Mouse (Mus musculus): ENCODE measurements around the gene Mmaa. TPM values are rescaled to one million over a fixed set of nuclear protein-coding genes. Genes with fewer than 3 reads are reported as not detected.
A peak's percentile ranks its signal among the peaks of the same experiment; 100 is the strongest.

Gene Mmaa
- total RNA-seq (2021), result 10 to 100 TPM; 44.0 to 45.9 TPM
- 15.3 and 28.0 TPM in 2 replicates for polyA plus RNA-seq (2012; rRNA removed)
- long read RNA-seq, full-length matches to known transcripts, result 13 of 83 reads
- long read RNA-seq, partial matches to known transcripts, result 49 of 83 reads
- long read RNA-seq, other reads (novel, unspliced or antisense), result 21 of 83 reads

- Histone ChIP-seq H3K36me3 (ENCODE audit: control insufficient read depth, insufficient read depth, low read length) (peaks cover 5% of the 10 kb centered on the region; the same call in 1 of the 2 replicates), H3K27ac (peak within 1 kb of the TSS; percentile 89), H3K79me2 (replicated peaks; ENCODE audit: control insufficient read depth, insufficient read depth, low read length) (peaks cover 1% of the 10 kb centered on the region; the same call in 1 of the 2 replicates), H3K27me3 (ENCODE audit: control insufficient read depth, insufficient read depth, low read length) (no peaks in the 10 kb centered on the region), H3K9ac (ENCODE audit: low read depth, low read length) (peak within 1 kb of the TSS; percentile 90), H3K4me1 (ENCODE audit: control insufficient read depth, insufficient read depth, low read length) (peaks cover 6% of the 10 kb centered on the region), H3K4me3 (peak within 1 kb of the TSS; percentile 84)
- peak; percentile 98 to 100 for DNase-seq
- peak; percentile 85 for TF ChIP-seq POLR2A (IDR thresholded peaks at IDR 0.05; ENCODE audit: insufficient read depth, low read depth, low read length)
- TF ChIP-seq CTCF (IDR thresholded peaks at IDR 0.05), result peak; percentile 83
- 0 out of 2 replicates have a peak, but pooled peaks have one; percentile 19 for TF ChIP-seq EP300 (IDR thresholded peaks at IDR 0.05; ENCODE audit: insufficient read depth, low read depth, low read length)
- WGBS, result under 1% methylated on average over 72 of the region's 74 CpGs
- intact Hi-C loops (cut with DNase I), result loop anchor here (1.0 to 10.0 kb wide), 8 partner anchors 48 to 473 kb away; partner anchors contain the start of genes Abce1, Anapc10, Lsm6 and Otud4
These were observed at the start of gene Mmaa for GRCm38 (mm10) chr8:79294610-79295275. Mmaa (minus strand) TSS chr8:79294937.

GRCm38 (mm10) chr8:79341236-79341635 lies 46.5 kb upstream of the Mmaa start:
- Histone ChIP-seq H3K27ac (no peak overlapping the region), H3K4me3 (no peak overlapping the region), H3K9ac (ENCODE audit: low read depth, low read length) (no peak overlapping the region), H3K27me3 (ENCODE audit: control insufficient read depth, insufficient read depth, low read length) (no peaks in the 10 kb centered on the region), H3K4me1 (ENCODE audit: control insufficient read depth, insufficient read depth, low read length) (peaks cover 3% of the 10 kb centered on the region; the same call in 1 of the 2 replicates), H3K36me3 (ENCODE audit: control insufficient read depth, insufficient read depth, low read length) (peaks cover 5% of the 10 kb centered on the region), H3K79me2 (replicated peaks; ENCODE audit: control insufficient read depth, insufficient read depth, low read length) (no peaks in the 10 kb centered on the region)
- no peak for TF ChIP-seq EP300 (IDR thresholded peaks at IDR 0.05; ENCODE audit: insufficient read depth, low read depth, low read length)
- TF ChIP-seq CTCF (IDR thresholded peaks at IDR 0.05), result no peak
- no peak for TF ChIP-seq POLR2A (IDR thresholded peaks at IDR 0.05; ENCODE audit: insufficient read depth, low read depth, low read length)
- WGBS, result 45% methylated on average over 8 of the region's 8 CpGs
- DNase-seq, result no peak
- intact Hi-C loops (cut with DNase I), result loop anchor here (2.0 to 5.0 kb wide), 4 partner anchors 44 to 244 kb away; no protein-coding TSS in a partner anchor

- intact Hi-C loops (cut with DNase I), result loop anchor here (2.0 kb wide), 1 partner anchor 59 kb away; the partner anchor contains the start of gene Smad1
- WGBS, result 59% methylated on average over 9 of the region's 9 CpGs
These were observed 44.8 kb upstream of the Mmaa start for GRCm38 (mm10) chr8:79339555-79339954.

GRCm38 (mm10) chr8:79338619-79339018 lies 43.9 kb upstream of the Mmaa start:
- 79% methylated on average over 10 of the region's 10 CpGs for WGBS
- no peak for DNase-seq
- peaks cover 3% of the 10 kb centered on the region; the same call in 1 of the 2 replicates for H3K4me1 ChIP-seq (ENCODE audit: control insufficient read depth, insufficient read depth, low read length)
- peaks cover 5% of the 10 kb centered on the region for H3K36me3 ChIP-seq (ENCODE audit: control insufficient read depth, insufficient read depth, low read length)
- no peaks in the 10 kb centered on the region for H3K79me2 ChIP-seq (replicated peaks; ENCODE audit: control insufficient read depth, insufficient read depth, low read length)
- H3K27ac ChIP-seq, result no peak overlapping the region
- TF ChIP-seq POLR2A (IDR thresholded peaks at IDR 0.05; ENCODE audit: insufficient read depth, low read depth, low read length) (no peak), CTCF (IDR thresholded peaks at IDR 0.05) (no peak), EP300 (IDR thresholded peaks at IDR 0.05; ENCODE audit: insufficient read depth, low read depth, low read length) (no peak)
- intact Hi-C loops (cut with DNase I), result loop anchor here (2.0 kb wide), 1 partner anchor 60 kb away; the partner anchor contains the start of gene Smad1
- H3K9ac ChIP-seq (ENCODE audit: low read depth, low read length), result no peak overlapping the region
- no peaks in the 10 kb centered on the region for H3K27me3 ChIP-seq (ENCODE audit: control insufficient read depth, insufficient read depth, low read length)
- H3K4me3 ChIP-seq, result no peak overlapping the region

More at GRCm38 (mm10) chr8:79339555-79339954, 44.8 kb upstream of the Mmaa start:
- Histone ChIP-seq H3K79me2 (replicated peaks; ENCODE audit: control insufficient read depth, insufficient read depth, low read length) (no peaks in the 10 kb centered on the region), H3K9ac (ENCODE audit: low read depth, low read length) (no peak overlapping the region), H3K36me3 (ENCODE audit: control insufficient read depth, insufficient read depth, low read length) (peaks cover 5% of the 10 kb centered on the region), H3K4me1 (ENCODE audit: control insufficient read depth, insufficient read depth, low read length) (peaks cover 3% of the 10 kb centered on the region; the same call in 1 of the 2 replicates), H3K27me3 (ENCODE audit: control insufficient read depth, insufficient read depth, low read length) (no peaks in the 10 kb centered on the region), H3K27ac (no peak overlapping the region), H3K4me3 (no peak overlapping the region)
- 0 out of 2 replicates have a peak, but pooled peaks have one; percentile 50 for TF ChIP-seq EP300 (IDR thresholded peaks at IDR 0.05; ENCODE audit: insufficient read depth, low read depth, low read length)
- TF ChIP-seq CTCF (IDR thresholded peaks at IDR 0.05), result peak; percentile 83
- TF ChIP-seq POLR2A (IDR thresholded peaks at IDR 0.05; ENCODE audit: insufficient read depth, low read depth, low read length), result no peak
- peak; percentile 45 to 61 for DNase-seq

- WGBS, result 93% methylated on average over 22 of the region's 22 CpGs
- no peaks in the 10 kb centered on the region for H3K79me2 ChIP-seq (replicated peaks; ENCODE audit: control insufficient read depth, insufficient read depth, low read length)
These were observed 37.6 kb upstream of the Mmaa start for GRCm38 (mm10) chr8:79332109-79332900.

More at GRCm38 (mm10) chr8:79332109-79332900, 37.6 kb upstream of the Mmaa start:
- Histone ChIP-seq H3K9ac (ENCODE audit: low read depth, low read length) (no peak overlapping the region), H3K36me3 (ENCODE audit: control insufficient read depth, insufficient read depth, low read length) (no peaks in the 10 kb centered on the region), H3K27me3 (ENCODE audit: control insufficient read depth, insufficient read depth, low read length) (no peaks in the 10 kb centered on the region), H3K27ac (no peak overlapping the region), H3K4me1 (ENCODE audit: control insufficient read depth, insufficient read depth, low read length) (peaks cover 1% of the 10 kb centered on the region; the same call in 1 of the 2 replicates), H3K4me3 (no peak overlapping the region)
- no peak for DNase-seq
- TF ChIP-seq CTCF (IDR thresholded peaks at IDR 0.05), result no peak
- no peak for TF ChIP-seq EP300 (IDR thresholded peaks at IDR 0.05; ENCODE audit: insufficient read depth, low read depth, low read length)
- TF ChIP-seq POLR2A (IDR thresholded peaks at IDR 0.05; ENCODE audit: insufficient read depth, low read depth, low read length), result no peak
- intact Hi-C loops (cut with DNase I), result no loop called here

Data from heart, adult 2 months (tissue).